Mouse (Mus musculus) limb, embryonic 10.5 days (tissue): Measurements from ENCODE around the gene Olfr698. TPM values are rescaled to one million over a fixed set of nuclear protein-coding genes. Genes with fewer than 3 reads are reported as not detected.

Experiments used
- polyA plus RNA-seq: library from polyadenylated mRNA; unstranded; fragments of >200 nt; fragmentation: Nextera tagmentation; extraction: Ambion mirVana; gene quantifications from 2 replicates; pipeline ENCODE4 v1.2.1, GENCODE M21; 2016

The Olfr698 gene
- polyA plus RNA-seq, 1 experiment from 2014 or later, result not detected

Other genes starting within 250 kb of the Olfr698 start
- not detected in 2 replicates for gene Olfr693, start 74.8 kb downstream of the Olfr698 start, polyA plus RNA-seq
- not detected in 2 replicates for gene Olfr694, start 63.6 kb downstream of the Olfr698 start, polyA plus RNA-seq
- gene Olfr695, start 39.0 kb downstream of the Olfr698 start, polyA plus RNA-seq, result not detected in 2 replicates
- gene Olfr697, start 13.0 kb downstream of the Olfr698 start, polyA plus RNA-seq, result not detected in 2 replicates
- gene Olfr699, start 37.8 kb upstream of the Olfr698 start, polyA plus RNA-seq, result not detected in 2 replicates
- gene Olfr700, start 53.4 kb upstream of the Olfr698 start, polyA plus RNA-seq, result not detected in 2 replicates
- gene Olfr701, start 58.7 kb upstream of the Olfr698 start, polyA plus RNA-seq, result not detected in 2 replicates
- gene Olfr702, start 78.5 kb upstream of the Olfr698 start, polyA plus RNA-seq, result not detected in 2 replicates
- gene Olfr703, start 88.0 kb upstream of the Olfr698 start, polyA plus RNA-seq, result not detected in 2 replicates
- gene Olfr704, start 107.8 kb upstream of the Olfr698 start, polyA plus RNA-seq, result not detected in 2 replicates
- gene Olfr705, start 121.5 kb upstream of the Olfr698 start, polyA plus RNA-seq, result not detected in 2 replicates
- gene Olfr706, start 132.8 kb upstream of the Olfr698 start, polyA plus RNA-seq, result not detected in 2 replicates
- gene Olfr707, start 145.8 kb upstream of the Olfr698 start, polyA plus RNA-seq, result not detected in 2 replicates
- not detected in 2 replicates for gene Olfr1532-ps1, start 152.6 kb upstream of the Olfr698 start, polyA plus RNA-seq
- gene Olfr709-ps1, start 176.8 kb upstream of the Olfr698 start, polyA plus RNA-seq, result not detected in 2 replicates
- gene Olfr710, start 192.9 kb upstream of the Olfr698 start, polyA plus RNA-seq, result not detected in 2 replicates
- not detected in 2 replicates for gene Olfr6, start 208.5 kb upstream of the Olfr698 start, polyA plus RNA-seq
- not detected in 2 replicates for gene Olfr711, start 220.1 kb upstream of the Olfr698 start, polyA plus RNA-seq